Mouse (Mus musculus) cerebellum, adult 11 months (tissue): ENCODE measurements around the gene Alcam.

Source experiments
- DNase-seq: peaks from one replicate; pipeline ENCODE4 v3.0.0; 2022

The Alcam gene

DNA sequence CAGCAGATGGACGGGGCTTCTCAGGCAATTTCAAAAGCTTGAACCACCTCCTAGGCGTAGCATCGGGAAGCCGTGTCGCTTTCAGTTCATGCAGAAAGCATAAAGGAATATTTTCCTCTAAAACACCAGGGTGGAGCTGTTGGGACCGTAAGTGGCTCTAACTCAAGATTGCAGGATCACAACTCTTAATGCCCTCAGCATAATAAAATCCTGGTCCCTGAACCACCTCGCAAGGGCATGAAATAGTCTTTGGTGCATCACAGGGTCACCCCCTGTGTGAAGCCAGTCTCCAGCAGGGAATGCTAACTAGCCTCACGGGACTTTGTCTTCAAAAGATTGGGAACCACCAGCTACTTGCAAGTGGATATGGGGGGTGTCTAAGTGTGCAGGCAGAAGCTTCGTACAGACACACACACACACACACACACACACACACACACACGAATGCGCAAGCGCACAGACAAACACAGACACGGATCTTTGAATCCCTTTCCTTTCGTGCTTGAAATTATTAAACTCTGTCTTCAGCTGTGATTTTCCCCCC, at the start of gene Alcam:
Gene Alcam, minus strand, starts transcription at position 104 of the 544 bp plus-strand sequence.
- no peak for DNase-seq

DNA sequence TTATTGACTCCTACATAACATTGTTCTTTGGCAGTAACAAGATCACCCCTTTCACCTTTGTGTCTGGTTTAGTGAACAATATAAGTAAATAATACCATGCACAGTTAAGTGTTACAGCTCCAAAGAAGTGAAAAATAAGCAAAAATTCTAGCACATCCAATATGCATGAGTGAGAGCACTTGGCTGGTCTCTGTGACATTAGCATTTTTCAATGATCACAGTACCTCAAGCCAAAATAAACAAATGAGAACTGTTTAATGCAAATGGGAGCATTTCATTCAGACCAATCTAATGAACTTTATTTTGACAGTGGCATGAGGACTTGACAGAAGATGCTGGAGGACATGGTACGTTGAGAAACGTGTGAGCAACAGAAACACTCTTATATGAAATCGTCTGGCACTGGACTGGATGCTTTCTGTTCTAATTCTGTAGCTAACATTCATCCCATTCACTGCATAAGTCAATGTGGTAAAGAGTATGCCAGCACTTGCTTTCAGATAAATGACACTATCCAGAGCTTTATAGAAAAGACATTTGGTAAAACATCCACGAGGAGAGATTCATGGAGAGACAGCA, 45.0 kb upstream of the Alcam start:
- DNase-seq: no peak

DNA sequence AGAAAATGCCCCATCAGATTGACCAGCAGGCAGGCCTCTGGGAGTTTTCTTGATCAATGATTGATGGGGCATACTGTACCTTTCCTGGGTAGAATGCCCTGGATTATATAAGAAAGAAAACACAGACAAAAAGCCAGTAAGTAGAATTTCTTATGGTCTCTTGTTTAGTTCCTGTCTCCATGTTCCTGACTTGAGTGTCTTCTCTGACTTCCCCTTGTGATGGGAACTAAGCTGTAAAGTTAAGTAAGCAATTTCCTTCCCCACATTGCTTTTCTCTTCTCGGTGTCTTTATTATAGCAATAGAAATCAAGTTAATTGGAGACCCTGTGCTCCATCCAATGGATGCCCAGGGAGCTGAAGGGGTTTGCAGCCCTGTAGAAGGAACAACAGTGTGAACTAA, 36.7 kb upstream of the Alcam start:
- DNase-seq: no peak

DNA sequence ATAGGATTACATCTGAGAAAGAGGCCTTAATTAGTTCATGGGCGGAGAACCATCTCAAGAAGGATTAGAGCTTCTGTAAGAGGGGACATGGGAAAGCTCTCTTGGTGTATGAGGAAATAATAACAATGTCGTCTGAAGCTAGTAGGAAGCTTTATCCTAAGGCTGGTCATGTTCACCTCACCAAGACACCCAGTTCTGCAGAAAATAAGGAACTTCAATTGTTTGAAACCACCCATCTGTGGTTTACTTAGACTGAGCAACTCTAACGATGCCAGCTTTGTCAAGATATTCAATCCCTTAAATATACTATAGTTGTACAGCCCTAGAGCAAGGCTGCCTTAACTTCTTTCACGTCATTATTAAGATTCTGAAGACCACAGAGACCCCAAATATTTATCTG, 20.4 kb upstream of the Alcam start:
- no peak for DNase-seq

DNA sequence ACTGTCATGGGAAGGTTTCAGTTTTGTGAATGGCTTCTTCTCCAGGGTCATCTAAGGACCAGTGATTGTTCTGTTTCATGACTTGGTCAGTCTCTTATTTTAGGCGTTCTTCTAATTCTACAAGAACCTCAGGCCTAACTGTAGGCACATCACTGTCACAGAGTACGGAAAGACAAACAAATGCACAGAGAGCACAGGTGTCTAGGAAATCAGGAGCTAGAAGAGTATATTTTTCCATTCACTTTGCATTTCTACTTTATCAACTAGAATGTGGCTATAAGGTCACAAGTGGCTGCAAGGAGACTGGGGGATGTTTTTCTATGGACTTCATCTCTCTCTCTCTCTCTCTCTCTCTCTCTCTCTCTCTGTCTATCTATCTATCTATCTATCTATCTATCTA, 19.2 kb upstream of the Alcam start:
- DNase-seq: no peak

DNA sequence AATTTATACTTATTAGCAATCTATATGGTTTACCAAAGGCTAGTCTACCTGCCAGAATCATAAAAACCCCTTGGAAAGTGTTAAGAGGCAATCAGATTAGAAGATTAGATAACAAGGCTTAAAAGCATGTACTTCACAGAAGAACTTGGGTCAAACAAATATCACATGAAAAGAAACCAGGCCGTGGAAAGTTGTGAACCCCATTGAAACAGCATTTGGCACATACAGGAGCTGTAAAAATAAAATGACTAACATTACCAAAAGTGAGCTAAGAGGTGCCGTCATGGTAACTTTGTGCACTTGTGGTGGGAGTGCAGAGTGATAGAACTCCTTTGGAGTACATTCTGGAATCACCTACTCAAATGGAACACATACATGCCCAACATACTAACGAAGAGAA, 18.8 kb upstream of the Alcam start:
- DNase-seq: no peak

DNA sequence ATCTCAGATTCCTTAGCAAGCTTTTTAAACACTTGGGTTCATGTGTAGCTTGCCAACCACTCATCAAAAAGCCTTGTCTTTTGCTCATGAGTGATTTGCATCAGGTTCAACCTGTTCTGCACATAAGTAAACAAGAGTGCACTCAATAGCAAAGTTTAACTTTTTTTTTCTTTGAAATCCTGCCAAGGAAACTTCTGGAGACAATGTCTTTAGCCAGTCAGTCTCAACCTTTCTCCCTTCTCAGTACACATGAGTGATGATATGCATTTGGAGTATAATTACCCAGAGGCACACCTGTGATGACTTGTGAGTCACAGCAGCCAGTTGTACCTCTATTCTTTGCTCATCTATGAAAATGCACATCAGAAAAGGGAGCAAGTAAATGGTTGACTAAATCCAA, 18.2 kb upstream of the Alcam start:
- DNase-seq: no peak

DNA sequence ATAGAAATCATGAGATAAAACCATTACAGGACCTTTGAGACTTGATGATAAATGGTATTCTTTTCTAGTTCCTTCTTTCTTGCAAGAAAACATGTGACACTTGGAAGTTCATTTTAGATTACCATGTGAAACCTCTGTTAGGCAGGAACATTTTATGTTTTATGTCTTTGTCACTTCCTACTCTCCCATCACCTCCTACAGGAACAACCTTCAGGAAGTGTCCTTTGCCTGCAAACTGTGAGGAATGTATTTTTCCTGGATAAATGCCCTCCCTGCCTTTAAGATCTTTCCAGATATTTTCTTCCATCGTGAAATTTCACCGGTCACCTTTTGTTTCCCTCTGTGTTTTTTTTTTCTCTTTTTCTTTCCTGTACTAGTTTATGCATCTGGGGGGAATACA, 17.0 kb upstream of the Alcam start:
- no peak for DNase-seq

DNA sequence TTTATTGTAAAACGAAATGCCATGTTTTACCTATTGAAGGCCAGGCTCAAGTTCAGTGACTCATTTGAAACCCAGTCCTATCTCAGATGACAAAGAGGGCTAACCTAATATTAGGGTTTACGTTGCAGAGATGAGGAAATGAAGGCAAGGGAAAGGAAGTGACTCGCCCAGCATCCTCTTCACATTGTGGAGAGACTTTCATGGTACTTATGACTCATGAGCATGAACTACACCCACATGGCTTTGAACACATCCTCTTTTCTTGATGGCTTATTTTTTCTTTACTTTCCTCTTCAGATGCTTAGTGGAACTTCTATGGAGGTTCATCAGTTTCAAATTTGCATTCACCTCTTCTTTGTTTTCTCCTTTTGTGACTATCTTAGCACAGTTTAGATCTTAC, 16.4 kb upstream of the Alcam start:
- no peak for DNase-seq

DNA sequence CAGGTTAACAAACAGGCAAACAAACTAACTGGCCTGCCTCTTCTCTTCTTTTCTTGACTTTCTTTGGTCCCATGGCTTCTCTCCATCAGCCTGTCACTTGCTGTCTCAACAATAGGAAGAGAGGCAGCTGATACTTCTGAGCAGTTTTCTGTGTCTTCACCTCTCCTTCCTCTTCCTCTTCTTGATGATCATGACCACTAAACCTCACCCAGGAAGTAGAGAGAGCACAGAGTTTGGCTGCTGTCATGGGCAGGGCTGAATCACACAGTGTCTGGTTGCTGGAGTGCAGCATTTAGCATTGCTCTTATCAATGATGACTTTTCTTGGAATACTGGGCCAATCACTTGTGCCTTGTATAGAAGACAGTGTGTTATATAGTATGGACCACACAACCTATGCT, 14.6 kb upstream of the Alcam start:
- DNase-seq: no peak

DNA sequence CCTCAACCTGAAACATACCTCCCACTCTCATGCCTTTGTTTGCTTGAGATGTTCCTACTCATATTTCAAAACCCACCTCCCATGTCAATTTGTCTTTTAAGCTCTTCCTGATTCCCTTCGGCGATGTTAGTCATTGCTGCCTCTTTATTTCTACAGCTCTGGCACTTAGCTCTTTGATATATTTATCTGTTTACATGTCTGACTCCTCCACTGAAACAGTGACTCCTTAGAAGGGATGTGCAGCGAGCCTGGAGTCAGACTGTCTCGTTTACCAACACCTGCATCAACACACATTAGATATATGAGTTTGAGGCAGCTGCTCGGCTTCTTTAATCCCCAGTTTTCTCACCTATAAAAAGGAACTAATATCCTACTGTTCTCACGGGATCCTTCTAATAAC, 12.9 kb upstream of the Alcam start:
- DNase-seq: no peak

DNA sequence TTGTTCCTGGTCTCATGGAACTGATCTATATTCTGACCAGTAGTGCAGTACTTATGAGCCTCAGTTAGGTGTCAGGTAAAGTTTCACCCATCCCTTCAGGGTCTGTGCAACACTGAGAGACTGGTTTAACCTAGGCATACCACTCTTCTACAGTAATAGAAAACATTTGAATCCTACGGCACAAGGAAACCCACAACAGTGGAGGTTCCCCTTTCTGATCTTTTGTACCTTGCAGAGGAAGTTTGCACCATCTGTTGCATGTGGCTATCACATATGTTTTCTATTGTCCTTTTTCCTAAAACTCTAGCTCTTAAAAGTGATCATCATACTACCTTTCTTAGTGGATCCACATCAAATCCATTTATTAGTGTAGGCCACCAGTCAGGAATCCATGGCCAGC, 10.7 kb upstream of the Alcam start:
- DNase-seq: no peak

DNA sequence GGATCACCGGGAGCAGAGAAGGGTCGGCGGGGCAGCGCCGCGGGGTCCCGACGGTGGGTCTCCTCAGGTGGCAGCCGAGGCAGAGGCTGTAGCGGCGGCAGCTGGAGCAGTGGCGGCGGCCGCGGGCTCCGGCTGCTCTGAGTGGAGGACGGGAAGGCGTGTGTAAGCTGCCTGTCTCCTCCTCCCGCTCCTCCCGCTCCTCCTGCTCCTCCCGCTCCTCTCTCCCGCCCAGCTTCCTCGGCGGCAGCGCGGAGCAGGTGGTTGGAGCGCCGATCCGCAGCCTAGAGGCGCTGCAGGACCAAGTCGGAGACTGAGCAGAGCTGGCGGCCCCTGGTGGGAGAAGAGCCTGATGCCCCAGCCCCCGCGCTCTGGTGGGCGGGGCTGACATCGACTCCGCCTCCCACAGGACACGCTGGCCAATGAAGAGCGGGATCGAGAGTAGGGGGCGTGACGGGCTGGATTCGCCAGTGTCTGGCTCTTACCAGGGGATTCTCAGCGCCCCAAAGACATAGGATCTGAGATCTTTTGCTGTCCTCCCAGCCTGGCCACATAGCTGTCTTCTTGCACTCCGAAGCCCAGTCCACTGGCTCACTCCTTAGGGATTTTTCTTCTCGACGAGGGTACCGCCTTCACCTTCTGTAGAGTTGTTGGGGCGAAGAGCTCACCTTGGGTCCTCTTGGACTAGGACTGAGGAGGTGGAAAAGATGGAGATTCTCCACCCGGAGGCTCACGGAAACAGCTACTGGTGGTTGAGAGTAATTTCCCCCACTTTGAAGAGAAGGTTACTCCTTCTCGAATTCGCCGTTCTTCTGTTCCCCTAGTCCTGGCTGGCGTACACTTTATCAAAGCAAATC, 785 bp downstream of the Alcam start:
- peak; percentile 91 for DNase-seq

DNA sequence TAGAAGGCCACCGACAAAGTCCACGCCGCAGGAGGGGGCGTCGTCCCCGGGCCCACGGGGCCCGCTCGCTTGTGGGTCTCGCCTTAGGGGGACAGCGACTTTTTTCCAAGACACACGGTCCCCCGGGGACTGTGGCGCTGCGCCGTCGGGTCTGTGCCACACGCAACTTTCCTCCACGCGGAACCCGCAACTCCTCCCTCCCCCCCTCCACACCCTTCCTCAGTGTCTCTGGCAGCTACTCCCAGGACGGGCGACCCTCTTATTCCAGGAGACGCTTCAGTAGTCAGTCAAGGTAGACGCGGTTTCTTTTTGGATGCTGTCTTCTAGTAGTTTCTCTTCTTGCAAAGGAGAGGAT, 1.4 kb downstream of the Alcam start:
- peak; percentile 21 for DNase-seq

DNA sequence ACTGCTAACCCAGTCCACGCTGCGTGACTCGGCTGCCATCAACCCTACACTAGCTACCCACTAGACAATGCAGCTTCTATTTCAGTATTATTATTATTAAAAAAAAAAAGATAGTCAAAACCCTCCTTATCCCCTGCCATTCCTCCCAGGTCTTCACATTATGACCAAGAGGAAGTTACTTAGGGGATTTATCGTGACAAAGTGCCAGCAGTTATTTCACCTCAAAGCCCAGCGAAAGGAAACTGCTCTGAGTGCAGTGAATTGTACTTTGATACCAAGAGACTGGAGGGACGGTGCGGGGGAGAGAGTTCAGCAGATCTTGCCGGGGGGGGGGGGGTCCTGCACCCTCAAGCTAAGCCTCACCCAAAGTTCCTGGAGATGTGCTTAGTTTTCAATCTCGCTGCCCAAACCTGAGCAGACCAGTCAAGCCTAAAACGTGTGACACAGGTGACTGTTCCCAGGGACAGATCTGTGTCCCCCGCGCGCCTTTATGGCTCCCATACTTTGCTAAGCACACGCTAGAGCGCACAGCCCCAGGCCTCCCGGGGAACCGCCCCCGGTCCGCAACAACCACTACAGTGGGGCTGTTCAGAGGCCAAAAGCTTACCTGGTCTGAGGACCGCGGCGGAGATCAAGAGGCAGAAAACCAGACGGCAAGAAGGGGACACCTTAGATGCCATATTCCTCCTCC, 1.9 kb downstream of the Alcam start:
- DNase-seq: no peak

DNA sequence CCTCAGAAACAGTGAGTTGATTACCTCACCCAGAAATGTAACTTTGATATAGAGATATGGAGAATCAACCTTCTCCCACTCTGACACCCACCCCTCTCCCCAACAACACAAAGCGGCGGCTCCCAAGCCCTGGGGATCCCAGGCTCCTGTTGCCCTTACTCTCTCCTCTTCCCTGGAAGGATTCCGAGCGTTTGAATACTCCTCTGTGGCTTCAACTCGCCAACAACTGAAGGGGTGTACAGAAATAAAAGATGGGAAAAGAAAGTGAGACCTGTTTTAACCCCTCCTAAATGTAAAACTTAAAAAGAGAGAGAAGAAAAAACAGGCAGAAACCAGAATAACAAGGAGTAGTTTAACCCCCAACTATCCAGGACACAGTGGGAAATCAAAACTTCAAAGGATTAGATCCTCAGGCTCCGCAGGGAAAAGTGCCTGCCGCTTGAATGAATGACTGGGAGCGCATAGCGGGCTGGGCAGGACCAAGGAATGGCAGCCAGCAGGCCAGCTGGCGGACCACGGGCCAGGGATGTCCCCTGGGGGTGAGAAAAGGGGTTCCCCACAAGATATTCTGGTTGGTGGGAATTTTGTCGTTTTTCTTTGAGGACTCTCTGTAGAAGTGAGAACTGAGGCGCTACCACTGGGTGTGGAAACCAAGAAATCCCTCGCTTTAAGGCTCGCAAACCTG, 2.6 kb downstream of the Alcam start:
- peak; percentile 17 for DNase-seq

DNA sequence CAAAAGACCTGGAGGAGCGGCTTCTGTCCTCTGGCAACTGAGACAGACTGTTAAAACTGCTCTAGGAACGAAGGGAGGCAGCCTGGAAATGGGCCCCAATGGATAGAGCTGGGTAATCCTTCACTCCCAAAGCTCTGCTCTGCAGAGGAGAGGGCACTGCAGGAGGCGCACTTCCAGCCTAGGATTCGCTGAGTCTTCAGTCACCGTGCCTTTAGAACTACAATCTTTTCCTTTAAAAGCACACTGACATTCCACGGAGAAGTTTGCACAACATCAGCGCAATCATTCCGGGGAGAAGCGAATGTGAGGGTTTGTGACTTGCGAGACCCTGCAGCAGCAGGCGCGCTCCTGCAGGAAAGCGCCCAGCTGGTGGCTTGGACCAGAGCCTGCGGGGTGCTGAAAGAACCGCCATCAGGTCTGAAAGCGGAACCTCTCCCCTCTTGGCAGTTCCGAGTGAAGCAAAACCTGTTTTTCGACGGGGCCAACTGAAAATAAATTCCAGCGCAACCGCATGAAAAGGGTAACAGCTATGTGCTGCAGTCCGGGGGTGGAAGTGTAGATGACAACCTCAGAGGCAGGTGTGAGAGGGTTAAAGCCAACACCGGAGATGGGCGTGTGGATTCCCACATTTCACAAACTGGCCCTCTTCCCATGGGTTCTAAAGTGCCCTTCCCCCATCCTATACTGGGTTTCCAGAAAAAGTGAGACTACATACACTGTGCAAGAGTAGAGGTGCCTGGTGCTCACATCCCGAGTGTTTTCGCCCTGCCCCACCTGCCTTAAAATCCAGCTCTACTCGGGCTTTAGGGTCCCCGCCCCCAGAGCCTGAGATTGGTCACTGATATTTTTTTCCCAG, 3.4 kb downstream of the Alcam start:
- peak; percentile 35 for DNase-seq

DNA sequence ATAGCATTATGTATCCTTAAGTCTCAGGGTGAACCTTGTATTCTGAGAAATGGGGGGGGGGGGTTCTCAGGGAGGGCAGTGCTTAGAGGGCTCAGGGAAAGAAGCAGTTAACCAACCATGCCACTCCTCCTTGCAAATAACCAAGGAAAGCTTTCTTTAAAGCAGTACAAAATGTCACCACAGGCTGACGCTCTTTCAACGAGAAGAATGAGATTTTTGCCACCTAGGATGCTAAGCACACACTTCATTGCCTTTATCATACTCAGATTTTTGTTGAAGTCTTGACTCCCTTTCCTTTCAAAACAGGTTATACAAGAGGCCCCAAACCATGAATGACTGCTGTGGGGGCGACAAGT, 4.0 kb downstream of the Alcam start:
- no peak for DNase-seq

DNA sequence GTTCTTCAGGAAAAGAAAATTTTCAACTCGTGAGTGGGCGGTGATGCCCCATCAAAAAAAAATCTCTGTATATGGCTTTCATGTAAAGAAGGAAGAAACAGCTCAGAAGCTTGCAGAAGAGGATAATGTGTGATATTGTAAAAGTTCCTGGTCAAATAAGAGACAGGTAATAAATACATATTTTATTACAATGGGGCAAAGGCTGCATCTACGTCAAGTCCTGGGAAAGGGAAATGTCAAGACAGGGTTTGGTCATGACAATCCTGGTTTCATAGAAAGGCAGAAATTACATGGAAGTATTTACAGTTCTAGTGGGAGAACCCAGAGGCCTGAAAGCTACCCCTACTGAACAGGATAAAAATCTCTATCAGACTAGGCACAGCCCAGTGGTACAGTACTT, 7.9 kb downstream of the Alcam start:
- no peak for DNase-seq

DNA sequence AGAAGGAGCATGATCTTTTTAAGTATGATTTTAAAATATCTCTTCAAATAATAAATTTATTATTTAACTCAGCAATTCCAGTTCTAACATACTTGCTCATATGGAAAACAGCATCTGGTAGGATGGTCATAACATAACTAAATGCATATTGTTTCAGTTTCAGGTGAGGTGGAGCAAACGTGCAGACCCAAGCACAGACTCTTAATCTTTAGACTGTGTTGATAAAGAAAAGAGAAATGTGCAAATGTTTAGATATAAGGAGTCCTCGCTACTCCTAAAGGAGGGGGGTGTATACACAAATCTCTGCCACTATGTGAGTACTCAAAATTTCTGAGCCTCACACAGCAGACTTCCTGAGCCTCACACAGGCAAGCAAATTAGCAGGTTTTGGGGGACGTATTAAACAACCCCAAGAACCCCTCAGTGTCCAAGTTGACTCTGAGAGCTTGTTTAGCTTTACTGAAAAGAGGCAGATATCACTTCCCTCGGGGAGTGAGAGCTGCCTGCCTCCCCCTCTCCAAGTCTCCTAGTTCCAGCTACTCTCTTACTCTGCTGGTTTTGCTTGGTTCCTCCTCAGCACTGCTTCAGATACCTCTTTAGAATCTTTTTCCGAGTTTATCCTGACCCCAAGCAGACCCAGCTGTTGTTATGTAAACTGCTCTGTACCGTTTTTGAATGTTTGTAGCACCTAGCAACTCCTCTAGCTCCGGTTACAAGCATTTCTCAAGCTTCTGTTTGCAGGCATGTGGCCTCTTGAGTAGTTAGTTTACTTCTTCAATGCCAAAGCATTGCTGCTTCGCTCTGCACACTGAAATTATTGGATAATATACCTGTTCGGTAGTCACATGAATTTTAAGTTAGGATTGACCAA, 10.0 kb downstream of the Alcam start:
- no peak for DNase-seq

DNA sequence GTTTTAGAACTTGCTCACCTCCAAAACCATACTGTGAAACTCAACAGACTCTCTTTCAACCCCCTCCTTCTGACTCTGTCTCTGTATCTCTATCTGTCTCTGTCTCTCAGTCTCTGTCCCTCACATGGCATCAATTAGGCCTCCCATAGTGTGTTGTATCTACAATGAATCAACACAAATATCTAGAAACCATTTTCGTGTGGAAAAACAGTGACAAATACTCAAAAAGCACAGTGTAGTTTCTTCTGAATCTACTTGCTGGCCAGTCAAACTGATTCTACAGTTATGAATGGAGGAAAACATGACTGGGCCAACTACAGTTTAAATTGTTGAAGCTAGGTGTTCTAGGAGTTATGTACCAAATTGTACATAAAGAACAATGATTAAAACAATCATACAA, 10.8 kb downstream of the Alcam start:
- no peak for DNase-seq

DNA sequence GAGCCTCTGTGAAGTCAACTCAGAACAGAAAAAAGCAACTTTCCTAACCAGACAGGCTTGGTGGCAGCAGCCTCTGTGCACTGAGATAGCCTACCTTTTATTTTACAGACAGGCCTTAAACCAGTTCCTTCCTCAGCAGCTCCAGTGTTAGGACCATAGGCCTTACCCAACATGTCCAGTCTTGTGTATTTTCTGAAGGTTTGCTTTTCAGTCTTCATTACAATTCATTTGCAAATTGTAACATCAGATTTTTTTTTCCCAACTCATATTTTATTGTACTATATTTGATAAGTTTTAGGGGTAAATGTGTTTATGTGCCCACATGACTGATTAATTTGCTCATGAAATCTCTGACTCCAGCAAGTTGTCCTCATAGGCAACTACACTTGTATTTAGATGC, 14.3 kb downstream of the Alcam start:
- DNase-seq: no peak
